Mouse (Mus musculus): ENCODE data around the gene Golga5. TPM values are rescaled to one million over a fixed set of nuclear protein-coding genes. Genes with fewer than 3 reads are reported as not detected.

Gene Golga5
- total and polyA plus RNA-seq, 3 experiments, result 29.5 to 35.7 (median 35.5) TPM

GRCm38 (mm10) chr12:102514751-102515150 lies 45.8 kb downstream of the Golga5 start:
- no peak overlapping the region for H3K9ac ChIP-seq (ENCODE audit: insufficient read depth, low read depth)
- no peaks in the 10 kb centered on the region for H3K79me2 ChIP-seq (replicated peaks; ENCODE audit: control insufficient read depth, extremely low read depth, insufficient read depth, poor library complexity, severe bottlenecking)
- no peak for DNase-seq (ENCODE audit: extremely low read depth)
- TF ChIP-seq EP300 (IDR thresholded peaks at IDR 0.05; ENCODE audit: low read length) (no peak), ZKSCAN1 (IDR thresholded peaks at IDR 0.05; ENCODE audit: borderline replicate concordance, low read depth, low read length) (no peak), MAFK (IDR thresholded peaks at IDR 0.05; ENCODE audit: insufficient replicate concordance, low read length) (no peak), UBTF (IDR thresholded peaks at IDR 0.05; ENCODE audit: low read depth, low read length) (no peak), USF2 (conservative IDR thresholded peaks at IDR 0.05; ENCODE audit: low read depth, low read length) (no peak), MAX (IDR thresholded peaks at IDR 0.05; ENCODE audit: low read length) (no peak), USF1 (IDR thresholded peaks at IDR 0.05; ENCODE audit: low read depth, low read length) (no peak), PAX5 (IDR thresholded peaks at IDR 0.05; ENCODE audit: low read length) (no peak), CHD2 (IDR thresholded peaks at IDR 0.05; ENCODE audit: low read length) (no peak)
- H3K4me3 ChIP-seq (replicated peaks in 1 of 3; ENCODE audit: low read depth in 2 of 3, low read length in 2 of 3, poor library complexity in 1 of 3), result no peak overlapping the region
- H3K27me3 ChIP-seq (replicated peaks), result no peaks in the 10 kb centered on the region
- in situ Hi-C loops (cut with MboI; ENCODE audit: low pct_ligation_motif_present, low pct_unique_long_range_greater_than_20kb, low sequenced_read_pairs), result no loop called here
- H3K36me3 ChIP-seq (replicated peaks in 1 of 2; ENCODE audit: control insufficient read depth in 1 of 2, insufficient read depth in 1 of 2, low read length in 1 of 2), result no peaks in the 10 kb centered on the region
- no peak overlapping the region for H3K27ac ChIP-seq (ENCODE audit: insufficient read depth, low read depth)
- dilution Hi-C loops (cut with MboI; ENCODE audit: extremely low pct_ligation_motif_present, extremely low pct_unique_long_range_greater_than_20kb, low sequenced_read_pairs), result no loop called here
- H3K9me3 ChIP-seq (replicated peaks; ENCODE audit: low read length), result no peaks in the 10 kb centered on the region
- no peaks in the 10 kb centered on the region for H3K4me1 ChIP-seq (ENCODE audit: control insufficient read depth in 1 of 2, insufficient read depth in 2 of 2)
- H3K4me2 ChIP-seq (ENCODE audit: insufficient read depth, low read depth, poor library complexity, severe bottlenecking), result no peak overlapping the region

GRCm38 (mm10) chr12:102516151-102516550 lies 47.2 kb downstream of the Golga5 start:
- no peak overlapping the region for H3K4me3 ChIP-seq (replicated peaks in 1 of 3; ENCODE audit: low read depth in 2 of 3, low read length in 2 of 3, poor library complexity in 1 of 3)
- H3K27me3 ChIP-seq (replicated peaks), result no peaks in the 10 kb centered on the region
- no peak overlapping the region for H3K27ac ChIP-seq (ENCODE audit: insufficient read depth, low read depth)
- dilution Hi-C loops (cut with MboI; ENCODE audit: extremely low pct_ligation_motif_present, extremely low pct_unique_long_range_greater_than_20kb, low sequenced_read_pairs), result no loop called here
- H3K4me2 ChIP-seq (ENCODE audit: insufficient read depth, low read depth, poor library complexity, severe bottlenecking), result no peak overlapping the region
- no peaks in the 10 kb centered on the region for H3K79me2 ChIP-seq (replicated peaks; ENCODE audit: control insufficient read depth, extremely low read depth, insufficient read depth, poor library complexity, severe bottlenecking)
- in situ Hi-C loops (cut with MboI; ENCODE audit: low pct_ligation_motif_present, low pct_unique_long_range_greater_than_20kb, low sequenced_read_pairs), result no loop called here
- no peaks in the 10 kb centered on the region for H3K36me3 ChIP-seq (replicated peaks in 1 of 2; ENCODE audit: control insufficient read depth in 1 of 2, insufficient read depth in 1 of 2, low read length in 1 of 2)
- H3K9me3 ChIP-seq (replicated peaks; ENCODE audit: low read length), result no peaks in the 10 kb centered on the region
- TF ChIP-seq POLR2AphosphoS2 (IDR thresholded peaks at IDR 0.05; ENCODE audit: low read depth, low read length), result no peak
- no peak for TF ChIP-seq NELFE (IDR thresholded peaks at IDR 0.05; ENCODE audit: low read depth, low read length)
- TF ChIP-seq RAD21 (IDR thresholded peaks at IDR 0.05; ENCODE audit: low read depth, low read length), result no peak
- TF ChIP-seq MAX (IDR thresholded peaks at IDR 0.05; ENCODE audit: low read length), result no peak
- no peak for TF ChIP-seq ZNF384 (IDR thresholded peaks at IDR 0.05; ENCODE audit: low read depth, low read length)
- no peak for TF ChIP-seq RCOR1 (conservative IDR thresholded peaks at IDR 0.05; ENCODE audit: low read depth, low read length)
- TF ChIP-seq CHD1 (IDR thresholded peaks at IDR 0.05; ENCODE audit: low read depth, low read length), result no peak
- TF ChIP-seq ZKSCAN1 (IDR thresholded peaks at IDR 0.05; ENCODE audit: borderline replicate concordance, low read depth, low read length), result no peak
- TF ChIP-seq USF1 (IDR thresholded peaks at IDR 0.05; ENCODE audit: low read depth, low read length), result no peak; the same call in 1 of the 2 replicates
- no peak for TF ChIP-seq SIN3A (IDR thresholded peaks at IDR 0.05; ENCODE audit: low read length)
- TF ChIP-seq SMC3 (IDR thresholded peaks at IDR 0.05; ENCODE audit: low read depth, low read length), result no peak
- TF ChIP-seq KAT2A (IDR thresholded peaks at IDR 0.05; ENCODE audit: insufficient replicate concordance, low read length), result no peak
- TF ChIP-seq HCFC1 (IDR thresholded peaks at IDR 0.05; ENCODE audit: low read depth, low read length), result no peak
- no peak for TF ChIP-seq E2F4 (IDR thresholded peaks at IDR 0.05; ENCODE audit: insufficient replicate concordance, low read depth, low read length)
- no peak for TF ChIP-seq IRF4 (IDR thresholded peaks at IDR 0.05; ENCODE audit: low read depth, low read length)
- TF ChIP-seq ELF1 (IDR thresholded peaks at IDR 0.05; ENCODE audit: low read depth, low read length), result no peak
- no peak for TF ChIP-seq PAX5 (IDR thresholded peaks at IDR 0.05; ENCODE audit: low read length)
- TF ChIP-seq MXI1 (IDR thresholded peaks at IDR 0.05; ENCODE audit: low read depth, low read length), result no peak
- TF ChIP-seq ETS1 (conservative IDR thresholded peaks at IDR 0.05; ENCODE audit: low read depth, low read length), result no peak
- H3K4me1 ChIP-seq (ENCODE audit: control insufficient read depth in 1 of 2, insufficient read depth in 2 of 2), result no peaks in the 10 kb centered on the region
- DNase-seq (ENCODE audit: extremely low read depth), result no peak
- no peak overlapping the region for H3K9ac ChIP-seq (ENCODE audit: insufficient read depth, low read depth)
